9 mouse cellular contexts compared by ENCODE assay signal in genomic region chr1:132968659-132969058, GRCm38 (mm10).
DNase-seq lines count a peak whose midpoint lies in the region; ATAC-seq and TF ChIP-seq lines count a peak whose summit lies in the region.
"Had no signal": no experiment of that assay in that cellular context is flagged by ENCODE, and none has a peak within 500 bp of the region (broad histone marks: within the 10 kb centered on the region; RNA-seq: fewer than 3 reads in every experiment).

No protein-coding gene starts in this region.

- no peaks in the 10 kb centered on the region for H3K4me1 ChIP-seq in forebrain, embryonic 11.5 days (replicated peaks; ENCODE audit: control insufficient read depth, insufficient read depth, low read length)
- H3K4me1 ChIP-seq in forebrain, embryonic 12.5 days: no peaks in the 10 kb centered on the region
- no peaks in the 10 kb centered on the region for H3K4me1 ChIP-seq in cerebellum, adult 2 months (ENCODE audit: control insufficient read depth, insufficient read depth, low read length)
- H3K4me1 ChIP-seq in lung, postnatal 0 days (ENCODE audit: insufficient read depth, low read depth, low read length): no peaks in the 10 kb centered on the region

- no peak overlapping the region for H3K9ac ChIP-seq in forebrain, embryonic 11.5 days (ENCODE audit: low read length)
- no peak overlapping the region for H3K9ac ChIP-seq in forebrain, embryonic 12.5 days
- H3K9ac ChIP-seq in lung, postnatal 0 days (replicated peaks; ENCODE audit: low read depth): no peak overlapping the region
- H3K9ac ChIP-seq: neural tube, embryonic 13.5 days had no signal

- no peak overlapping the region for H3K4me2 ChIP-seq in forebrain, embryonic 11.5 days (ENCODE audit: low read depth, low read length, severe bottlenecking)
- no peak overlapping the region for H3K4me2 ChIP-seq in forebrain, embryonic 12.5 days
- no peak overlapping the region for H3K4me2 ChIP-seq in lung, postnatal 0 days (replicated peaks; ENCODE audit: low read depth, low read length)
- H3K4me2 ChIP-seq: neural tube, embryonic 13.5 days had no signal

- no peaks in the 10 kb centered on the region for H3K36me3 ChIP-seq in forebrain, embryonic 11.5 days (ENCODE audit: control insufficient read depth, insufficient read depth, low read length)
- H3K36me3 ChIP-seq in forebrain, embryonic 12.5 days (replicated peaks): no peaks in the 10 kb centered on the region
- H3K36me3 ChIP-seq in lung, postnatal 0 days (ENCODE audit: insufficient read depth, low read length): no peaks in the 10 kb centered on the region
- H3K36me3 ChIP-seq: neural tube, embryonic 13.5 days had no signal

- TF ChIP-seq POLR2A in cerebellum, adult 2 months (IDR thresholded peaks at IDR 0.05; ENCODE audit: borderline replicate concordance, insufficient read depth, low read length): no peak

- TF ChIP-seq EP300 in lung, postnatal 0 days (IDR thresholded peaks at IDR 0.05): no peak

- no peak overlapping the region for H3K27ac ChIP-seq in forebrain, embryonic 11.5 days (ENCODE audit: low read depth, low read length)
- no peak overlapping the region for H3K27ac ChIP-seq in forebrain, embryonic 12.5 days
- no peak overlapping the region for H3K27ac ChIP-seq in cerebellum, adult 2 months (ENCODE audit: insufficient read depth, low read length)
- no peak overlapping the region for H3K27ac ChIP-seq in lung, postnatal 0 days (ENCODE audit: low read length)
- H3K27ac ChIP-seq: neural tube, embryonic 13.5 days had no signal

- DNase-seq in forebrain, embryonic 11.5 days (ENCODE audit: low spot score): peak; percentile 81
- peak; percentile 42 for DNase-seq in ovary, postnatal 14 days (ENCODE audit: low spot score)
- DNase-seq in ovary, postnatal 10 days (ENCODE audit: low spot score): no peak
- peak; percentile 48 to 72 for DNase-seq in cerebellum, adult 2 months
- DNase-seq in heart, postnatal 14 days: peak; percentile 42 to 68
- DNase-seq in lung, postnatal 0 days (ENCODE audit: low spot score): peak; percentile 17
- peak; percentile 44 to 78 for DNase-seq in spleen, postnatal 10 days (ENCODE audit: low spot score in 2 of 2)

- H3K4me3 ChIP-seq in forebrain, embryonic 11.5 days (ENCODE audit: low read depth, low read length): no peak overlapping the region
- H3K4me3 ChIP-seq in forebrain, embryonic 12.5 days (replicated peaks): no peak overlapping the region
- H3K4me3 ChIP-seq in cerebellum, adult 2 months (replicated peaks; ENCODE audit: insufficient read depth, low read depth, low read length): no peak overlapping the region
- H3K4me3 ChIP-seq in lung, postnatal 0 days (ENCODE audit: low read depth, low read length): no peak overlapping the region
- H3K4me3 ChIP-seq: neural tube, embryonic 13.5 days had no signal

- intact Hi-C loops in heart, postnatal 14 days (cut with DNase I): loop anchor here (1.0 kb wide), 1 partner anchor 210 kb away; no protein-coding TSS in a partner anchor

- ATAC-seq in forebrain, embryonic 11.5 days (replicated peaks; ENCODE audit: low FRiP score): no peak
- ATAC-seq in forebrain, embryonic 12.5 days (ENCODE audit: low FRiP score): no peak
- no peak for ATAC-seq in lung, postnatal 0 days

- no peaks in the 10 kb centered on the region for H3K27me3 ChIP-seq in forebrain, embryonic 11.5 days (ENCODE audit: control insufficient read depth, insufficient read depth, low read length)
- H3K27me3 ChIP-seq in forebrain, embryonic 12.5 days: no peaks in the 10 kb centered on the region
- no peaks in the 10 kb centered on the region for H3K27me3 ChIP-seq in cerebellum, adult 2 months (ENCODE audit: control insufficient read depth, insufficient read depth, low read length)
- H3K27me3 ChIP-seq in lung, postnatal 0 days (replicated peaks; ENCODE audit: insufficient read depth, low read length): no peaks in the 10 kb centered on the region
- H3K27me3 ChIP-seq: neural tube, embryonic 13.5 days had no signal

- 28% methylated on average over 6 of the region's 6 CpGs for WGBS in forebrain, embryonic 11.5 days
- 25% methylated on average over 6 of the region's 6 CpGs for WGBS in forebrain, embryonic 12.5 days
- WGBS in cerebellum, adult 2 months: 33% methylated on average over 6 of the region's 6 CpGs
- WGBS in lung, postnatal 0 days: 29% methylated on average over 6 of the region's 6 CpGs

- H3K9me3 ChIP-seq in forebrain, embryonic 11.5 days (ENCODE audit: control insufficient read depth, low read length): no peaks in the 10 kb centered on the region
- no peaks in the 10 kb centered on the region for H3K9me3 ChIP-seq in forebrain, embryonic 12.5 days
- no peaks in the 10 kb centered on the region for H3K9me3 ChIP-seq in lung, postnatal 0 days (ENCODE audit: low read length)
- H3K9me3 ChIP-seq: neural tube, embryonic 13.5 days had no signal

- peak; percentile 70 for TF ChIP-seq CTCF in cerebellum, adult 2 months (IDR thresholded peaks at IDR 0.05; ENCODE audit: borderline replicate concordance, insufficient read depth, low read depth, low read length)
- peak; percentile 86 for TF ChIP-seq CTCF in lung, postnatal 0 days (IDR thresholded peaks at IDR 0.05)
